Mouse (Mus musculus): ENCODE measurements around the gene Casq1. TPM values are rescaled to one million over a fixed set of nuclear protein-coding genes. Genes with fewer than 3 reads are reported as not detected.
A peak's percentile ranks its signal among the peaks of the same experiment; 100 is the strongest.
"Not testable (repeated sequence)": the region's sequence is repeated elsewhere in the genome, so short reads cannot be mapped to it uniquely, and the experiment has no call there.

Casq1 gene
- polyA plus RNA-seq (2015; fragmentation: Nextera tagmentation; extraction: Ambion mirVana) = 21.5 and 22.8 TPM in 2 replicates

GRCm38 (mm10) chr1:172219451-172220406 is at the start of gene Casq1:
Casq1 (minus strand) TSS chr1:172219868.
- Histone ChIP-seq H3K4me1 (replicated peaks; ENCODE audit: control insufficient read depth, insufficient read depth, low read length) (no peaks in the 10 kb centered on the region; the same call in 1 of the 2 replicates), H3K9me3 (ENCODE audit: control insufficient read depth) (no peaks in the 10 kb centered on the region), H3K4me2 (replicated peaks; ENCODE audit: low read depth) (no peak within 1 kb of the TSS), H3K9ac (ENCODE audit: low read depth, low read length) (no peak within 1 kb of the TSS), H3K27ac (ENCODE audit: low read depth, low read length) (peak within 1 kb of the TSS; percentile 37), H3K27me3 (replicated peaks; ENCODE audit: control insufficient read depth, insufficient read depth, low read length) (no peaks in the 10 kb centered on the region), H3K4me3 (ENCODE audit: low read depth, low read length) (no peak within 1 kb of the TSS), H3K36me3 (ENCODE audit: control insufficient read depth, insufficient read depth) (no peaks in the 10 kb centered on the region)
- WGBS = 81% methylated on average over 19 of the region's 19 CpGs
- ATAC-seq = no peak
- TF ChIP-seq CTCF (IDR thresholded peaks at IDR 0.05; ENCODE audit: low read depth) = no peak

- WGBS = 68% methylated on average over 8 of the region's 8 CpGs
- Histone ChIP-seq H3K9me3 (ENCODE audit: control insufficient read depth) (no peaks in the 10 kb centered on the region), H3K27ac (ENCODE audit: low read depth, low read length) (no peak within 1 kb of the TSS), H3K4me3 (ENCODE audit: low read depth, low read length) (no peak within 1 kb of the TSS), H3K36me3 (ENCODE audit: control insufficient read depth, insufficient read depth) (no peaks in the 10 kb centered on the region), H3K4me1 (replicated peaks; ENCODE audit: control insufficient read depth, insufficient read depth, low read length) (no peaks in the 10 kb centered on the region), H3K9ac (ENCODE audit: low read depth, low read length) (no peak within 1 kb of the TSS; the same call in 1 of the 2 replicates), H3K27me3 (replicated peaks; ENCODE audit: control insufficient read depth, insufficient read depth, low read length) (no peaks in the 10 kb centered on the region), H3K4me2 (replicated peaks; ENCODE audit: low read depth) (no peak within 1 kb of the TSS)
- no peak for ATAC-seq
- TF ChIP-seq CTCF (IDR thresholded peaks at IDR 0.05; ENCODE audit: low read depth) = no peak
Observed at GRCm38 (mm10) chr1:172261477-172262078, 41.9 kb upstream of the Casq1 start, which contains the start of gene Igsf8. Igsf8 (plus strand) TSS chr1:172261641.

GRCm38 (mm10) chr1:172258314-172258713 is 38.6 kb upstream of the Casq1 start, which contains the start of gene Atp1a4:
Atp1a4 (minus strand) TSS chr1:172258414.
- TF ChIP-seq CTCF (IDR thresholded peaks at IDR 0.05; ENCODE audit: low read depth) = no peak
- no peaks in the 10 kb centered on the region for H3K9me3 ChIP-seq (ENCODE audit: control insufficient read depth)
- no peaks in the 10 kb centered on the region for H3K4me1 ChIP-seq (replicated peaks; ENCODE audit: control insufficient read depth, insufficient read depth, low read length)
- H3K9ac ChIP-seq (ENCODE audit: low read depth, low read length) = no peak within 1 kb of the TSS
- no peak within 1 kb of the TSS for H3K27ac ChIP-seq (ENCODE audit: low read depth, low read length)
- H3K36me3 ChIP-seq (ENCODE audit: control insufficient read depth, insufficient read depth) = no peaks in the 10 kb centered on the region
- no peak for ATAC-seq
- no peak within 1 kb of the TSS for H3K4me2 ChIP-seq (replicated peaks; ENCODE audit: low read depth)
- H3K27me3 ChIP-seq (replicated peaks; ENCODE audit: control insufficient read depth, insufficient read depth, low read length) = no peaks in the 10 kb centered on the region
- WGBS = 91% methylated on average over 6 of the region's 6 CpGs
- H3K4me3 ChIP-seq (ENCODE audit: low read depth, low read length) = no peak within 1 kb of the TSS

- Histone ChIP-seq H3K27me3 (replicated peaks; ENCODE audit: control insufficient read depth, insufficient read depth, low read length) (peaks cover 7% of the 10 kb centered on the region; the same call in 1 of the 2 replicates), H3K9ac (ENCODE audit: low read depth, low read length) (no peak overlapping the region), H3K4me2 (replicated peaks; ENCODE audit: low read depth) (no peak overlapping the region), H3K27ac (ENCODE audit: low read depth, low read length) (no peak overlapping the region), H3K4me1 (replicated peaks; ENCODE audit: control insufficient read depth, insufficient read depth, low read length) (no peaks in the 10 kb centered on the region), H3K4me3 (ENCODE audit: low read depth, low read length) (no peak overlapping the region), H3K36me3 (ENCODE audit: control insufficient read depth, insufficient read depth) (no peaks in the 10 kb centered on the region), H3K9me3 (ENCODE audit: control insufficient read depth) (no peaks in the 10 kb centered on the region)
- no peak for ATAC-seq
- TF ChIP-seq CTCF (IDR thresholded peaks at IDR 0.05; ENCODE audit: low read depth) = peak; percentile 70
- WGBS = 55% methylated on average over 2 of the region's 2 CpGs
Observed at GRCm38 (mm10) chr1:172247679-172248078, 28.0 kb upstream of the Casq1 start.

- 68% methylated on average over 4 of the region's 4 CpGs for WGBS
- no peak overlapping the region for H3K27ac ChIP-seq (ENCODE audit: low read depth, low read length)
- H3K4me3 ChIP-seq (ENCODE audit: low read depth, low read length) = no peak overlapping the region
- no peak for ATAC-seq
- H3K9me3 ChIP-seq (ENCODE audit: control insufficient read depth) = no peaks in the 10 kb centered on the region
- no peak for TF ChIP-seq CTCF (IDR thresholded peaks at IDR 0.05; ENCODE audit: low read depth)
- no peaks in the 10 kb centered on the region for H3K4me1 ChIP-seq (replicated peaks; ENCODE audit: control insufficient read depth, insufficient read depth, low read length)
- H3K4me2 ChIP-seq (replicated peaks; ENCODE audit: low read depth) = no peak overlapping the region
- H3K9ac ChIP-seq (ENCODE audit: low read depth, low read length) = no peak overlapping the region
- H3K36me3 ChIP-seq (ENCODE audit: control insufficient read depth, insufficient read depth) = no peaks in the 10 kb centered on the region
- peaks cover 7% of the 10 kb centered on the region; the same call in 1 of the 2 replicates for H3K27me3 ChIP-seq (replicated peaks; ENCODE audit: control insufficient read depth, insufficient read depth, low read length)
Observed at GRCm38 (mm10) chr1:172247216-172247615, 27.5 kb upstream of the Casq1 start.

- not testable (repeated sequence) for ATAC-seq; H3K9ac ChIP-seq (ENCODE audit: low read depth, low read length); H3K36me3 ChIP-seq (ENCODE audit: control insufficient read depth, insufficient read depth); H3K4me3 ChIP-seq (ENCODE audit: low read depth, low read length); H3K27me3 ChIP-seq (replicated peaks; ENCODE audit: control insufficient read depth, insufficient read depth, low read length); H3K27ac ChIP-seq (ENCODE audit: low read depth, low read length); H3K4me1 ChIP-seq (replicated peaks; ENCODE audit: control insufficient read depth, insufficient read depth, low read length); H3K9me3 ChIP-seq (ENCODE audit: control insufficient read depth); H3K4me2 ChIP-seq (replicated peaks; ENCODE audit: low read depth)
- 37% methylated on average over 23 of the region's 23 CpGs for WGBS
Observed at GRCm38 (mm10) chr1:172244645-172245044, 25.0 kb upstream of the Casq1 start.
